Mouse (Mus musculus) spleen, adult 12 weeks (tissue): ENCODE data around the gene Gm2012.
"Not testable (repeated sequence)": the region's sequence is repeated elsewhere in the genome, so short reads cannot be mapped to it uniquely, and the experiment has no call there.

ENCODE experiments used
- DNase-seq: peaks from one replicate; pipeline ENCODE4 v3.0.0; 2022; ENCODE audit warnings: low spot score

The Gm2012 gene

DNA sequence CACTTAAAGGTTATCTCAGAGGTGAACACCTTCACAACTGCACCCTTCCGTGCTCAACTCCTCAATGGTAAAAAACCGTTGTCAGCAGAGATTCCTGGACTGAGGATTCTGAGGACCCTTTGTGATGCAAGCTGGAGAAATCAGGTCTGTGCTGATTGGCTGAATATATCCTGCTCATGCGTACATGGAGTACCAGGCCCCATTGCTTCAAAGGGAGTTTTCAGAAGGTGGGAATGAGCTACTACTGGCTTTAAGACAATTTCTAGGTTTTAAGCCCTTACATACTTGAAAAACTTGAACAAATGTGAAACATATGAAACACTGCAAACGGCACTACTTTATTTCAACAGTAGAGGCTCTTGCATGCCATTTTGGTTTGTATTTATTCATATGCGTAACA, at the start of gene Gm2012:
Gene Gm2012, minus strand, starts transcription at position 101 of the 400 bp plus-strand sequence.
- not testable (repeated sequence) for DNase-seq

GRCm38 (mm10) chrX:26159146-26159545, 72.0 kb downstream of the Gm2012 start:
- not testable (repeated sequence) for DNase-seq
